Mouse (Mus musculus): ENCODE data around the gene Spag6.
A peak's percentile ranks its signal among the peaks of the same experiment; 100 is the strongest.

Gene Spag6

GRCm38 (mm10) chr2:18688286-18688685, 5.5 kb upstream of the Spag6 start:
- DNase-seq (ENCODE audit: low spot score) = no peak

- peak; percentile 18 for DNase-seq (ENCODE audit: low spot score)
Measured at GRCm38 (mm10) chr2:18688708-18689063, 5.1 kb upstream of the Spag6 start.

- DNase-seq (ENCODE audit: low spot score) = no peak
Measured at GRCm38 (mm10) chr2:18689064-18689921, 4.5 kb upstream of the Spag6 start.

GRCm38 (mm10) chr2:18690055-18690691, 3.7 kb upstream of the Spag6 start:
- DNase-seq (ENCODE audit: low spot score) = peak; percentile 12

GRCm38 (mm10) chr2:18690756-18691155, 3.1 kb upstream of the Spag6 start:
- DNase-seq (ENCODE audit: low spot score) = no peak

GRCm38 (mm10) chr2:18692031-18692430, 1.8 kb upstream of the Spag6 start:
- no peak for DNase-seq (ENCODE audit: low spot score)

GRCm38 (mm10) chr2:18692548-18692947, 1.3 kb upstream of the Spag6 start:
- DNase-seq (ENCODE audit: low spot score) = no peak

GRCm38 (mm10) chr2:18693491-18693870, 351 bp upstream of the Spag6 start:
- DNase-seq (ENCODE audit: low spot score) = no peak

- DNase-seq (ENCODE audit: low spot score) = no peak
Measured at GRCm38 (mm10) chr2:18694611-18694950, 749 bp downstream of the Spag6 start.

- no peak for DNase-seq (ENCODE audit: low spot score)
Measured at GRCm38 (mm10) chr2:18695163-18695562, 1.3 kb downstream of the Spag6 start.

- no peak for DNase-seq (ENCODE audit: low spot score)
Measured at GRCm38 (mm10) chr2:18695629-18696150, 1.9 kb downstream of the Spag6 start.

- no peak for DNase-seq (ENCODE audit: low spot score)
Measured at GRCm38 (mm10) chr2:18697591-18698244, 3.9 kb downstream of the Spag6 start.

GRCm38 (mm10) chr2:18698663-18699385, 5.0 kb downstream of the Spag6 start:
- no peak for DNase-seq (ENCODE audit: low spot score)

- no peak for DNase-seq (ENCODE audit: low spot score)
Measured at GRCm38 (mm10) chr2:18699401-18699990, 5.7 kb downstream of the Spag6 start.

GRCm38 (mm10) chr2:18710356-18710755, 16.5 kb downstream of the Spag6 start:
- DNase-seq (ENCODE audit: low spot score) = no peak

- no peak for DNase-seq (ENCODE audit: low spot score)
Measured at GRCm38 (mm10) chr2:18713071-18713470, 19.2 kb downstream of the Spag6 start.

- DNase-seq (ENCODE audit: low spot score) = no peak
Measured at GRCm38 (mm10) chr2:18714337-18714736, 20.5 kb downstream of the Spag6 start.

GRCm38 (mm10) chr2:18718521-18718920, 24.7 kb downstream of the Spag6 start:
- DNase-seq (ENCODE audit: low spot score) = no peak

GRCm38 (mm10) chr2:18722208-18722830, 28.5 kb downstream of the Spag6 start:
- DNase-seq (ENCODE audit: low spot score) = no peak

- no peak for DNase-seq (ENCODE audit: low spot score)
Measured at GRCm38 (mm10) chr2:18724462-18724861, 30.6 kb downstream of the Spag6 start.

GRCm38 (mm10) chr2:18725880-18726279, 32.0 kb downstream of the Spag6 start:
- no peak for DNase-seq (ENCODE audit: low spot score)

All from urinary bladder, postnatal 10 days (tissue).